ENCODE assay signal across 9 mouse cellular contexts in genomic region chr16:25899657-25900056, GRCm38 (mm10).
"Had no signal": no experiment of that assay in that cellular context is flagged by ENCODE, and none has a peak within 500 bp of the region (broad histone marks: within the 10 kb centered on the region; RNA-seq: fewer than 3 reads in every experiment).

No protein-coding gene starts in this region.

- H3K27me3 ChIP-seq: intestine, embryonic 15.5 days; limb, embryonic 13.5 days; liver, embryonic 12.5 days; midbrain, embryonic 12.5 days had no signal

- H3K9me3 ChIP-seq: intestine, embryonic 15.5 days; limb, embryonic 13.5 days; liver, embryonic 12.5 days; midbrain, embryonic 12.5 days had no signal

- H3K4me3 ChIP-seq: intestine, embryonic 15.5 days; limb, embryonic 13.5 days; liver, embryonic 12.5 days; midbrain, embryonic 12.5 days had no signal

- H3K36me3 ChIP-seq: intestine, embryonic 15.5 days; limb, embryonic 13.5 days; liver, embryonic 12.5 days; midbrain, embryonic 12.5 days had no signal

- H3K4me1 ChIP-seq: intestine, embryonic 15.5 days; limb, embryonic 13.5 days; liver, embryonic 12.5 days had no signal

- DNase-seq: kidney, adult 8-10 months; kidney, postnatal 10 days; left cerebral cortex, postnatal 4 days; right cerebral cortex, postnatal 14 days; thymus, postnatal 36 days had no signal

- H3K4me2 ChIP-seq: intestine, embryonic 15.5 days; limb, embryonic 13.5 days; liver, embryonic 12.5 days; midbrain, embryonic 12.5 days had no signal

- H3K27ac ChIP-seq: intestine, embryonic 15.5 days; limb, embryonic 13.5 days; liver, embryonic 12.5 days; midbrain, embryonic 12.5 days had no signal

- H3K9ac ChIP-seq: intestine, embryonic 15.5 days; limb, embryonic 13.5 days; liver, embryonic 12.5 days; midbrain, embryonic 12.5 days had no signal

- ATAC-seq: intestine, embryonic 15.5 days; liver, embryonic 12.5 days had no signal
